Mouse (Mus musculus): Measurements from ENCODE around the gene Plaa. TPM values are rescaled to one million over a fixed set of nuclear protein-coding genes. Genes with fewer than 3 reads are reported as not detected.
A peak's percentile ranks its signal among the peaks of the same experiment; 100 is the strongest.
"Not testable (repeated sequence)": the region's sequence is repeated elsewhere in the genome, so short reads cannot be mapped to it uniquely, and the experiment has no call there.

The Plaa gene
- 10 to 100 TPM; 39.0 to 48.5 (median 46.0) TPM for total RNA-seq (2022)

GRCm38 (mm10) chr4:94603031-94603629, at the start of gene Plaa:
Gene Plaa, minus strand, starts transcription at chr4:94603244.
- peak; percentile 91 for DNase-seq (ENCODE audit: low spot score)

DNA sequence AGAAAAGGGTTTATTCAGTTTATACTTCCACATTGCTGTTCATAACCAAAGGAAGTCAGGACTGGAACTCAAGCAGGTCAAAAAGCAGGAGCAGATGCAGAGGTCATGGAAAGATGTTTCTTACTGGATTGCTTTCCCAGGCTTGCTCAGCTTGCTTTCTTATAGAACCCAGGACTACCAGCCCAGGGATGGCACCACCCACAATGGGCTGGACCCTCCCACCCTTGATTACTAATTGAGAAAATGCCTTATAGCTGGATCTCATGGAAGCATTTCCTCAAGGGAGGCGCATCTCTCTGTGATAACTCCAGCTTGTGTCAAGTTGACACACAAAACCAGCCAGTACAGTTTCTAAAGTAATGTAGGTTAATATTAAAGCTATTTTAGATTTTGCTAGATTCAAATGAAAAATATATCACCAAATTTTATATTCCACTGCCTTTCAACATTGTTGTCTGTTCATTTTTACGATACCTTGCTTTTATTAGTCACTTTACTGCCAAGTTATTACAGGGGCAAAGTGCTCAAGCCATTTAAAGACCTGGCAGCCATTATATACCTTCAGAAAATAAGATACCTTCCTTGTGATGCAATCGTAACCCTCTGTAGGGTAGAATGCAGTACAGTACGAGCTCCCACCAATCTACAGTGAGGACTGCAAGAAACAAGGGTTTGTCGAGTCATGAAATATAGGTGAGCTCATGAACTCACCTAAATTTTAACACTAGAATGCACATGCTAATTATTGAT, 47.6 kb upstream of the Plaa start:
- not testable (repeated sequence) for DNase-seq (ENCODE audit: low spot score)

DNA sequence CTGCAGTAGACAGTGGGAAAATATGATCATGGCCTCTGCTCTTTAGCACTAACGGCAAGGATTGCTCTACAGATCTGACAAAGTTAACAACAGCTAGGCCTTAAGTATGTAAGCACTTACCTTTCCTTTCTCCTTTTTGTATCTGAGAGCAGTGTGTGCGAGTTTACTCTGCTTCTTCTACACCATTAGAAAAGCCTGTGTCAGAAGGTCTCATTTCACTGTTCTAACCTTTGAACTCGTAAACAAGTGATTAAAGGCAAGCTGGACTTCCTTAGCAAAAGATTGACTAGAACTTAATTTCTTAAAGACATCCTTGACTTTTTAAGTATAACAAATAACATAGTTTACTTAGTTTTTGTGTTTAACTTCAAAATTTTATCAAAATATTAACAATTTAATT, 46.9 kb upstream of the Plaa start, which contains the start of gene Lrrc19:
Gene Lrrc19 (minus strand): TSS at position 225 of the 400 bp plus-strand sequence.
- no peak for DNase-seq (ENCODE audit: low spot score)

- DNase-seq (ENCODE audit: low spot score) = no peak
These were observed 40.1 kb upstream of the Plaa start for GRCm38 (mm10) chr4:94643141-94643540.

DNA sequence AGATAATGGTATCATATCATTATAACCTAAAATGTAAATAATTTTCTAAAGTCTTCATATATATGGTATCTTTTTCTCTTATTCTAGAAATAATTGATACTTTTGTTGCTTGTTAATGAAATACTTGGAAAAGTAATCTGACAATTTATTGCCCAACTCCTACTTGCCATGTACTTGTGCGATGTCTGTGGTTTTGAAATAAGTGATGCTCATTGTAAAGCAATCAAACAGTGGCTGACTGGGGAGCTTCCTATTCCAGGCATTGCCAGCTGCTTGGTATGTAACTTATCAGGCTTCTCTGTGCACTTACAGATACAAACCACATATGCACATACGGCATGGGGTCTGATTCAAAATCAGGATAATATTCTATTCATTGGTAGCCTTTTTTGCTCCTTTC, 17.0 kb upstream of the Plaa start:
- no peak for DNase-seq (ENCODE audit: low spot score)

DNA sequence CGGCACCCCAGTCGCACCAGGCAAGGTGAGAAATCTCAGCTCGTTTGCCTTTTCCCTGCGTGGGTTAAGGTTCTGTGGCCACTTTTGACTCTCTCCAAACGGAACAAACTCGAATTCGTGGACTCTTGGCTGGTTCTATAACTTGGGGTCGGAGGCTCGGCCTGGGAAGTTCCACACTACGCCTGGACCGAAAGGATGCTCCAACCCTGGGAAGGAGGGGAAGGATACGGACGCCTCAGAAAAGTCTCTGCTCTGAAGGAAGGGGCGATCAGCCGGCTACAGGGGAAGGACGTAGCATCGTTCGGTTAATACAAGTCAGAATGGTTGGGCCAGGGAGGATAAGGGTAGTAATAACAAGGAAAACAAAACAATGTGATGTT, 11.6 kb upstream of the Plaa start:
- DNase-seq (ENCODE audit: low spot score) = no peak

DNA sequence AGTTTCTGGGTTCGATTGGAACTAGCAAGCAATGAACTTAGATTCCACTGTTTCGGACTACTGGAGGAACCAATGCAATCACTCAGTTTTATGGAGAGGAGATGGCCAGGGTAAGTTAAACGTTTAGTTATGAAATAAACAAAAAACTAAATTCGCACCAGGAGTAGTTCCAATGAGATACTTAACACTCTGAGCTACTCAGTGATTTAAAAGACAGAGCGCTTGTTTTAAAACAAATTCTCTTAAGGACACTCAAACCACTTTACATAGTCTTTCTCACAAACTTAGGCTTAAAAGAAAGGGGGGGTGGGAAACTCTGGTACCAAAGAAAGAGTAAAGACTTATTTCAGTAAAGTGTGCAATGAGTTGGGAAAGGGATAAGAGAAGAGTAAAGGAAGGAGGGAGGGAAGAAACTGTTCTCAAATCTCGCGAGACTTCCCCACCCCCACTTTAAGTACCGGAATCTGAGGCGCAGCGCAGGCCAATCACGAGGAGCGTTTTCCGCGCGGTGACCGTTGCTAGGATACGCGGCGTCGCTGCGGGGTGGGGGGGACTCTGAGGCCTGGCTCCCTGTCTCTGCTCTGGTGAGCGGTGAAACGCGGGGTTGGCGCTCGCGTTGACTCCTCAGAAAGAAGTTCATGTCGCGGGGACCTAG, 11.1 kb upstream of the Plaa start, which contains the start of gene Ift74:
Gene Ift74 (plus strand): TSS at position 520 of the 655 bp plus-strand sequence.
- DNase-seq (ENCODE audit: low spot score) = peak; percentile 92

DNA sequence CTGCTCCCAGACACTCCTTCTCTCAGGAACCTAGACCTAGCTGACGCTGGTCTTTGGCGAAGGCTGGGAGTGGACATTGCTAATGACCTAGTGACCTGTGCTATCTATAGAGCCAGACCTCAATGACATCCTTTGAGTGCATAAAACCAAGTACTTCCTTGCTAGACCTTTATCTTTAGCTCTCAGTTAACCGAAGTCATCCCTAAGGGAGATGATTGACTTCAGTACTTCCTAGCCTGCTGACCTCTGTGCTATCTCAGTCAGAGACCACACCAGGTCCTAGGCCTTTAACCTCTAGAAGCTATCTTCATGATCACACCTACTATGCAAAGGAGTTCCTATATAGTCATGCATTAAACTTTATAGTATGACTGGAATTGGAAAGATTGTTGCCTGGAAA, 7.3 kb upstream of the Plaa start:
- DNase-seq (ENCODE audit: low spot score) = no peak

- no peak for DNase-seq (ENCODE audit: low spot score)
These were observed 2.5 kb upstream of the Plaa start for GRCm38 (mm10) chr4:94605591-94605990.

DNA sequence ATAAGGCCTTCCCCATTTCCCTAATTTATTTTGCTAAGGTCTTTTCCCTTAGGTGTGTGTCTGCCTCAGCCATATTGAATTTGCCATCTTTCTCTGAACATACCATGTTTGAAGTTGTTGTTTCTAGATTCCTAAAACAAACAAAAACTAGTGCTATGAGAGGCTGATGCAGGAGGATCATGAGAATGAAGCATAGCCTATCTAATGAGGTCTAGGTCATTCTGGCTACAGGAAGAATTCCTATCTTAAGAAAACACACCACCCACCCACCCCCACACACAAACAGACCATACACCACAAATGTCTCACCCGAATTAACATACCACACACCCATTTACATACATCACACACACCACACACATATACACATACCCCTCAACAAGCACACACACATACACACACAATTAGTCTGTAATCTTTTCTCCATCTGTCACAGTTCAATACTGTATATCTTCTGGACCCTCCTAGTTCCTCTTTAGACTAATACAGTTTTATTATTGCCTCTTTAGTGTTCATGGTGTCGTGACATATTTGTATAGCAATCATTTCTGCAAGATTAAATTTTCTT, 1.5 kb upstream of the Plaa start:
- no peak for DNase-seq (ENCODE audit: low spot score)

DNA sequence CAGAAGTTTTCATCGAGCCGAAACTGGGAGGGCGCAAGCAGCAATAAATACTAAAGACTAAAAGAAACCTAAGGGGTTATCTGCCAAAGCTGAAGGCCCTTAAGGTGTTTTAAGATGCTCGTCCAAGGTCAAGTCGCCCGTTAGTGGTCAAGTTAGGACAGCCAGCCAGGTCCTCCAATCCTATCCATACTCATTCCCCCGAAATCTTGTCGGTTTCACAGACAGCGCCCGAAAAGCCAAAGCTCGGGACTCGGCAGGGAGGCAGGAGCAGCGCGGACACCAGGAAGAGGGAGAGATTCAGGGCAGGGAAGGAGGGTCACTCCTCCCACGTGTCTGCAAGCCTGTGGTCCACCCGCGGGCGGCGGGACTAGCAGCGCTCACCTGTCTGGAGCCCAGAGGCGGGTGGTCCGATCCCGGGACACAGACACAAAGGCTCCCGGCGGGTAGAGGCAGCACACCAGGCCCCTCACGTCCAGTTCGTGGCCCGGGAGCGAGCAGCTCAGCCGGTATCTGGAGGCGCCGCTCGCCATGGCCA, 481 bp downstream of the Plaa start:
- no peak for DNase-seq (ENCODE audit: low spot score)

DNA sequence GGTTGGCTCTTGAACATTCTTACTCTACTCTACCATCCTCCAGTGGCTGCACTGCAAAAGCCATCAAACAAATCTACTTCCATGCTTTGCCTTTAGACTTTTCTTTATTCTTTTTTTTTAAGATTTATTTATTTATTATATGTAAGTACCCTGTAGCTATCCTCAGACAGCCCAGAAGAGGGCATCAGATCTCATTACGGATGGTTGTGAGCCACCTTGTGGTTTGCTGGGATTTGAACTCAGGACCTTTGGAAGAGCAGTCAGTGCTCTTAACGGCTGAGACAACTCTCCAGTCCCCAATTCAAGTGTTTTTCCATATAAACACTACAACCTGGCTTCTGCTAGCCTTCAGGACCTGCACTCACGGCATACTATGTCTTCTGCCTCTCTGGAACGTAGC, 1.6 kb downstream of the Plaa start:
- DNase-seq (ENCODE audit: low spot score) = no peak

DNA sequence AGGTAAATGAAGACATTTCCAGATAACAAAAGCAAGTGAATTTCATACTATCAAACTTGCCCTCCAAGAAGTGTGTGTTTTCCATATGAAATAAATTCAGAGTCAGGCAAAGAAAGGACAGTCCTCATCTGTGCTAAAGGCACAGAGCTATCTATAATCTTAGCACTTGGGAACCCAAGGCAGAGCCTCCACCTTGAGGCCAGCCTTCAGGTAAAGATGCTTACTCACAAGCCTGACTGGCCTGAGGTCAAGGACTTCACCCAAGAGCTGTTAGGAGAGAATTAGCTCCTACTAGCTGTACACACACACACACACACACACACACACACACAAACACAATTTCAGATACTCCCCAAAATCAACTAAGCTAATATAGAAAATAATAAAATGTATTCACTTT, 10.3 kb downstream of the Plaa start:
- no peak for DNase-seq (ENCODE audit: low spot score)

GRCm38 (mm10) chr4:94591765-94592381, 11.2 kb downstream of the Plaa start:
- no peak for DNase-seq (ENCODE audit: low spot score)

DNA sequence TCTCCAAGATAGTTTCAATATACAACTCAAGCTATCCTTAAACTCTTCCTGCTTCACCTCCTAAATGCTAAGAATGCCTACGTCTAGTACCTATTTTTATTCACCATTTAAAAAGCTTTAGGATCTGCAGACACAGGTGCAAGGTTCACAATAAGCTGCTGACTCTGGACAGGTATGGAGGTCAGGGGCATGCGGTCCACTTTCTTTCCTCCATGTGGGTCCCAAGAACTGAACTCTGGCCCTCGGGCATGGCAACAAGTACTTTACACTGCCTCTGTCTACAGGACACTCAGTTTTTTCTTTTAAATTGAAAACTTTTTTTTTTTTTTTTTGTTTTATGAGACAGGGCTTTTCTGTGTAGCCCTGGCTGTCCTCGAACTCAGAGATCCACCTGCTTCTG, 30.4 kb downstream of the Plaa start:
- DNase-seq (ENCODE audit: low spot score) = no peak

DNA sequence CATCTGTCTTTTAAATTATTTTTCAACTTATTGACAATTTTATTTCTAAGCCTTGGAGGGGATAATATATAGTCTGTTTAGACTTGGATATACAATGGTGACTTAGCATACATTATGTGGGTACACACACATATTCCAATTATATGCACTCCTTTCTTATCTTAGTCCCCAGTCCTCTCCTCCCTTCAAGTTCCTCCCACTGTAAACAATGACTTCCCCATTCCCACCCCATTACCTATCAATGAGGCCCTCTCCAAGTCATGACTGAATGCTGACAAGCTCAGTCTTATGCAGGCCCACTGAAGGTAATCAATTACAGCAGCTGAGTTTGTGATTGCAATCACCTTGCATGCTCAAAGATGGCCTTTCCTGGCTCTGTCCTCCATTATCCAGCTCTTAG, 38.7 kb downstream of the Plaa start:
- DNase-seq (ENCODE audit: low spot score) = no peak

- no peak for DNase-seq (ENCODE audit: low spot score)
These were observed 40.9 kb downstream of the Plaa start for GRCm38 (mm10) chr4:94561954-94562648.

DNA sequence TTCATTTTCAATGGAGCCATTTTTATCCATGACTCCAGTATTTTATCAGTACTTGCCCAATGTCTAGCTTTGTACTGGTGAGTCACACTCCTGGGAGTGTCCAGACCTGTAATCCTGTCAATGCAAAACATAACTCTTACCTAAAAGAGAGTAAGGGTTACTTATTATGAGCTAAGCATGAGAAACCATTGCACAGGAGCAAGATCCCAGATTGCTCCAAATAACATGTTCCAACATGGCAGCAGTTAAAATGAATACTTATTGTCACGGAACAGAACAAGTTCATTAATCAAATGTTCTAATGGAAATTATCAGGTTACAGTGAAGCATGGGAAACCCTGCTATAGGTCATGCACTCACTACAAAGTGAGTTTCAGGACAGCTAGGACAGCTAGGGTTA, 42.7 kb downstream of the Plaa start:
- DNase-seq (ENCODE audit: low spot score) = no peak

- DNase-seq (ENCODE audit: low spot score) = no peak
These were observed 43.8 kb downstream of the Plaa start for GRCm38 (mm10) chr4:94559266-94559665.

GRCm38 (mm10) chr4:94557145-94557544, 45.9 kb downstream of the Plaa start:
- no peak for DNase-seq (ENCODE audit: low spot score)

Measured in heart, adult 8-10 months (tissue).